ENCODE assay signal across 13 mouse cellular contexts in genomic region chr6:8046446-8046845, GRCm38 (mm10).
DNase-seq lines count a peak whose midpoint lies in the region; ATAC-seq and TF ChIP-seq lines count a peak whose summit lies in the region.
"Had no signal": no experiment of that assay in that cellular context is flagged by ENCODE, and none has a peak within 500 bp of the region (broad histone marks: within the 10 kb centered on the region; RNA-seq: fewer than 3 reads in every experiment).

No protein-coding gene starts in this region.

- ATAC-seq in forebrain, postnatal 0 days: no peak

- TF ChIP-seq CTCF in left cerebral cortex, adult 2 months (IDR thresholded peaks at IDR 0.05): no peak
- TF ChIP-seq CTCF in forebrain, postnatal 0 days (IDR thresholded peaks at IDR 0.05; ENCODE audit: low read depth): no peak

- no peaks in the 10 kb centered on the region for H3K4me1 ChIP-seq in forebrain, postnatal 0 days (ENCODE audit: insufficient read depth)
- H3K4me1 ChIP-seq: hindbrain, embryonic 13.5 days had no signal

- H3K27ac ChIP-seq in left cerebral cortex, adult 2 months: no peak overlapping the region
- no peak overlapping the region for H3K27ac ChIP-seq in forebrain, postnatal 0 days (ENCODE audit: low read depth, low read length)
- H3K27ac ChIP-seq: hindbrain, embryonic 13.5 days had no signal

- H3K4me3 ChIP-seq in left cerebral cortex, adult 2 months: no peak overlapping the region
- no peak overlapping the region for H3K4me3 ChIP-seq in forebrain, postnatal 0 days (ENCODE audit: low read depth, low read length)
- H3K4me3 ChIP-seq: hindbrain, embryonic 13.5 days; megakaryocyte, embryonic 14.5 days; myocyte had no signal

- no peaks in the 10 kb centered on the region for H3K27me3 ChIP-seq in forebrain, postnatal 0 days (ENCODE audit: insufficient read depth, low read length)
- H3K27me3 ChIP-seq: hindbrain, embryonic 13.5 days; megakaryocyte, embryonic 14.5 days had no signal

- WGBS in forebrain, postnatal 0 days: 82% methylated on average over 4 of the region's 4 CpGs

- no peak overlapping the region for H3K4me2 ChIP-seq in forebrain, postnatal 0 days (ENCODE audit: low read depth)
- H3K4me2 ChIP-seq: hindbrain, embryonic 13.5 days had no signal

- intact Hi-C loops in left cerebral cortex, adult 2 months (cut with DNase I): no loop called here

- H3K9ac ChIP-seq in forebrain, postnatal 0 days: no peak overlapping the region
- H3K9ac ChIP-seq: hindbrain, embryonic 13.5 days had no signal

- peak; percentile 23 for DNase-seq in embryo, embryonic 10.5 days (ENCODE audit: low spot score)
- DNase-seq in embryo, embryonic 10 days (ENCODE audit: low spot score): no peak
- peak; percentile 35 for DNase-seq in NIH3T3 (ENCODE audit: low read depth)
- peak; percentile 31 for DNase-seq in forelimb bud, embryonic 11.5 days (ENCODE audit: low read depth, low spot score)
- peak; percentile 9 to 59 for DNase-seq in kidney, postnatal 25 days
- DNase-seq in left cerebral cortex, adult 2 months (ENCODE audit: extremely low spot score in 1 of 2, low spot score in 2 of 2): no peak
- DNase-seq in forebrain, postnatal 0 days: no peak
- DNase-seq in heart, postnatal 4 days: no peak
- DNase-seq: cerebellum, adult 8-10 months; layer of hippocampus, adult 9-11 months had no signal

- H3K9me3 ChIP-seq in forebrain, postnatal 0 days (ENCODE audit: low read length): no peaks in the 10 kb centered on the region
- H3K9me3 ChIP-seq: hindbrain, embryonic 13.5 days; megakaryocyte, embryonic 14.5 days had no signal

- no peaks in the 10 kb centered on the region for H3K36me3 ChIP-seq in forebrain, postnatal 0 days (ENCODE audit: insufficient read depth)
- H3K36me3 ChIP-seq: hindbrain, embryonic 13.5 days had no signal

Comparison
In these comparisons a context has a peak if more than half of its experiments do, and no peak if none do; other contexts are left out.
1. DNase-seq: peak in embryo, embryonic 10.5 days (single experiment), NIH3T3 (single experiment), forelimb bud, embryonic 11.5 days (single experiment) and kidney, postnatal 25 days (2 of 2); none in embryo, embryonic 10 days (single experiment), left cerebral cortex, adult 2 months (0 of 2), forebrain, postnatal 0 days (single experiment) and heart, postnatal 4 days (single experiment).